Mouse (Mus musculus) liver, adult (tissue): ENCODE data around the gene Mef2a.

Source experiments
- GATA4 ChIP-seq: IDR thresholded peaks from 2 replicates; pipeline ENCODE4 v1.6.1; 2014; ENCODE audit warnings: mild to moderate bottlenecking, low read length; ENCODE audit not compliant: insufficient replicate concordance

The Mef2a gene

DNA sequence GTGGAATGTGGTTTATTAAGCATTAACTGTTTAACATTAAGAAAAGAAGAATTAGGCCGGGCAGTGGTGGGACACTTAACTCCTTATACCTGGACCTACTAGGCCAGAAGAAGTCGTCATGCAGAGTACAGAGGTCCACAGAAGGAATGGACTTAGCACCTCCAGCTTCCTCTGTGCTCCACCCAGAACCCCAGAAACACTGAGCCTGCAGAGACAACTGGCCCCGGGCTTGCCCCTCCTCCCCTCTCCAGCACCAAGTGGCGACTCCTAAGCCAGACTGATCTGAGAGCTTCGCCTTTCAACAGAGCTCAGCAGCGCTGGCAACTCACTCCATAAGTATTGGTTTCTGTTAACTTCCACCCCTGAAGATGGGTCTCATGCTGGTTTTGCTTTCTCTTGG is 165.0 kb downstream of the Mef2a start:
- no peak for TF ChIP-seq GATA4

DNA sequence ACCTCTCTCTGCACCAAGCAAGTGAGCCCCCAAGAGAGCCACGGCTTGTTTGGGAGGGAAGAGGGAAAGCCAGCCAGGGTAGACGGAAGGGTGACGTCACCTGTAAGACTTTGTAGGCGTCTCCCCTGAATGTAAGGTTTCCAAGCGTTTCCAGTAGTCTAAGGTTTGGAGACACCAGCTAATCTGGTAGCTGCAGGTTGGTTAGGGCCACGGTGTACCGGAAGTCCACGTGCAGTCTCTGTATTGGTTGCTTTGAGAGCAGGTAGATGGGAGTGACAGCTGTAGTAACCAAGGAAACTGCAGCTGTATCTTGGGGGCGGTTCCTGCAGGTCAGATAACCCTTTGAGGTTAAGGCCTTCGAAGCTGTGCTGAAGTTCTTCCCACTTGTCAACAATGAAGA is 166.2 kb downstream of the Mef2a start:
- TF ChIP-seq GATA4 = no peak

DNA sequence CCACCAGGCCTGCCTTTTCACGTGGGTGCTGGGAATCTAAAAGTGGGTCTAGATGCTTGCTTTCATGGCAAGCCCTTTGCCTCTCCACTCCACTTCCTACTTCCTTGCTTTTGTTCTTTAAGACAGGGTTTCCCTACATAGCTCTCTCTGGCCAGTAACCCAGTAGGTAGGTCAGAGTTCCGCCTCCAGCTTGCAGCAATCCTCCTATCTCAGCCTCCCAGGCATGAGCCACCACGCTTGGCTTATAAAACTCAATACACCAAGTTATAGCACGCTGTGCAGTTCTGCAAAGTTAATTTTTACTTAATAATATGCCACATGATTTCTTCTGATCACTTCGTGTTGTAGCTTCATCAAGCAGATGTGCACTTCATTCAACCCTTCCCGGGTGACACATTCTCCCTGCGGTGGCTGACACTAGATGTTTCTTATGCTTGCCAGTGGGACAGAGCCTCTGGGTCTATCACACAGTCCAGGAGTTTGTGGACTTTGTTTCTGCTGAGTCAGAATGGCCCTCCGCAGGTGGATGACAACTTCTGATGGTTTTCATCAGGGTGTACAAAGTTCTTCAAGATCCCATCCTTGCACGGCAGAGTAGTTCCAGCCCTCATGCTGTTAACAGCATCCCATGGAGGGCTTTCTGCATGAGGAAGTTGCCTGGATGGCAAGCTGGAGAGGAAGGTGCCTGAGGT is 166.8 kb downstream of the Mef2a start:
- TF ChIP-seq GATA4 = no peak

DNA sequence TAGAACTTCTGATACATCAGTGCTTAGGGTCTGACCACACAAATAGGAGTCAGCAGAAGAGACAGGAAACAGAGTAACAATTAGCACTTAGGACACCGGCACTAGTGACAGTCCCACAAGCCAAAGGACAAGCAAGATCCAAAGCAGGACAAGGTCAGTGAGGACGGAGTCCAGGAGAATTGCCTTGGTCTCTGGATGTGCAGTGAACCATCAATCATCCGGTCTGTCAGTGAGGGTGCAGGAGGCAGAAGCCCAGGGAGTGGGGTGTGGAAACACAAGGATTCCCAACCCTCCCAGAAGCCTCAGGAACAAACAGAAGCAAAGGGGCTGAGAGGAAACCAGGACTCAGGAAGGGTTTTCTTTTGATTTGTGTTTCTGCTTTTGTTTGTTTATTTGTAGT is 169.0 kb downstream of the Mef2a start:
- TF ChIP-seq GATA4 = no peak

- TF ChIP-seq GATA4 = 0 out of 2 replicates have a peak, but pooled peaks have one; percentile 12
Observed at GRCm38 (mm10) chr7:67199412-67199811, 173.2 kb downstream of the Mef2a start.

- no peak for TF ChIP-seq GATA4
Observed at GRCm38 (mm10) chr7:67183786-67184185, 188.9 kb downstream of the Mef2a start.
